Mouse (Mus musculus) cortical plate, adult 2 months (tissue): ENCODE results near the gene Nfib.

ENCODE experiments used
- CTCF ChIP-seq: fragments of 200-500 bp; IDR thresholded peaks from 2 replicates; pipeline ENCODE4 v1.5.1; 2011; ENCODE audit warnings: mild to moderate bottlenecking, control low read depth, low read length; ENCODE audit not compliant: insufficient read depth; ENCODE audit errors: extremely low read depth
- POLR2A ChIP-seq: fragments of 200-500 bp; IDR thresholded peaks from 2 replicates; pipeline ENCODE4 v1.6.1; 2011; ENCODE audit warnings: mild to moderate bottlenecking, low read length, control low read depth; ENCODE audit not compliant: insufficient read depth; ENCODE audit errors: extremely low read depth

- TF ChIP-seq POLR2A (no peak), CTCF (no peak)
Measured at GRCm38 (mm10) chr4:82691126-82692008, 14.2 kb downstream of the Nfib start.
